Mouse (Mus musculus): Measurements from ENCODE around the gene Vmn2r86.
"Not testable (repeated sequence)": the region's sequence is repeated elsewhere in the genome, so short reads cannot be mapped to it uniquely, and the experiment has no call there.

DNA sequence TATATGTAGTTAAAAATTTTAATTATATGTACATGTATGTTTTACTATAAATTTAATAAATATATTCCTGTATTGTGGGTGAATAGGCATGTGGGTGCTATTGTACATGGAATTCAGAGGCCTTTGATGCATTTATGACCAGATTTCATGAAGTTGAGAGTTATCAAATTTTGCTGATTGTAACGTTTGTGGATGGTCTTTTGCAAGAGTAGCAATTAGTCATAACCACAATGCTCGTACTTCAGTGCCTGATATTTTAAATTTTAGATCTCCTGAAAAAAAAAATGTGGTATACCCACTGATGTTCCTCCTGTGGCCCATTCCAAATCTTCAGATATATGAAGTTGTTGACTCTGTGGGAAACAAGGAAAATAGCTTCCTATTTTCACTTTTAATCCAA, 33.5 kb downstream of the Vmn2r86 start:
- TF ChIP-seq CTCF (conservative IDR thresholded peaks at IDR 0.05; ENCODE audit: low read length); NANOG (IDR thresholded peaks at IDR 0.05; ENCODE audit: borderline replicate concordance, low read length); POU5F1 (IDR thresholded peaks at IDR 0.05; ENCODE audit: borderline replicate concordance, low read length): not testable (repeated sequence)

All from E14TG2a.4 (cell line).